Mouse (Mus musculus) thymus, postnatal 10 days (tissue): Measurements from ENCODE around the gene Tlcd1.
"Not testable (repeated sequence)": the region's sequence is repeated elsewhere in the genome, so short reads cannot be mapped to it uniquely, and the experiment has no call there.

Source experiments
- DNase-seq, 2 experiments: peaks; one replicate each; pipeline ENCODE4 v3.0.0; 2021; ENCODE audit warnings: low spot score in 2 of 2

Gene Tlcd1

DNA sequence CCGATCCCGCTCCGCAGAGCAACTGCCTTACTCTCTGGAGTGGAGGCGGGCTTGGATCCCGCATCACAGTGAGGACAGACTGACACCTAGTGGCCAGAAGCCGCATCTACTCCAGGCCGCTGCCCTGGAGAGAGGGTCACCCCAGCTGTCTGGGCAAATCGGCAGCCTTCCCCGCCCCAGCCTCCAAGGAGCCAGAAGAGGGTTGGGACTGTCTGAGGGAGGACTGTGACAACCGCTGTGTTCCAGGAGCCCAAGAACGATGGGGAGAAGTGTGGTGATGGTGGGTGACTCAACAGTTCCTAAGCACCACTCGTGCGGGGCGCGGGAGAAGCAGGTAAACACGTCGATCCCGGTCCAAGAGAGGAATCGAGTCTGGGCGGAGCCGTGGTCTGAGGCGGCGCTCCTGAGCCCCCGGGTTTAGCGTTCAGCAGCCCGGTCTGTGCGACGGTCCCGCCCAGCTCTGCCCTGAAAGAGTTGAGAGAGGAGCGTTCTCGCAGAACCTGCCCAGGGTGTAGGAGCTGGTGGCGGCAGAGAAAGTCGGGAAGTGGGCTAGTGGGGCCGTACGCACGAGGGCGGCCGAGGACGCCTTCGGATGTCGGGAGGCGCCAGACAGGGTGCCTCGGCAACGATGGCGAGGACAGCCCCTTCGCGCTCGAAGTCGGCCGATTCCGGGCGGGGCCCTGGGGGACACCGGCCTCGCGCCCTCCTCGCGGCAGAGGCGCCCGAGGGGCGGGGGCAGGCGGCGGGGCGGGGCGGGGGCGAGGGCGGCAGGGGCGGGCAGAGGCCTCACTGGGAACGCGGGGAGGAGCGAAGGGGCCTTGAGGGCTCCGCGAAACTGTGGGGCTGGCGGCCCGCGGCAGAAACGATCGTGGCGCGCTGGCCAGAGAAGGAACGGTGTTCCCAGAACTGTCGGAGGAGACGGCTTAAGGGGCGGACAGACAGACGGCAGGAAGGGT, 1.7 kb downstream of the Tlcd1 start:
- peak; percentile 87 to 91 for DNase-seq

DNA sequence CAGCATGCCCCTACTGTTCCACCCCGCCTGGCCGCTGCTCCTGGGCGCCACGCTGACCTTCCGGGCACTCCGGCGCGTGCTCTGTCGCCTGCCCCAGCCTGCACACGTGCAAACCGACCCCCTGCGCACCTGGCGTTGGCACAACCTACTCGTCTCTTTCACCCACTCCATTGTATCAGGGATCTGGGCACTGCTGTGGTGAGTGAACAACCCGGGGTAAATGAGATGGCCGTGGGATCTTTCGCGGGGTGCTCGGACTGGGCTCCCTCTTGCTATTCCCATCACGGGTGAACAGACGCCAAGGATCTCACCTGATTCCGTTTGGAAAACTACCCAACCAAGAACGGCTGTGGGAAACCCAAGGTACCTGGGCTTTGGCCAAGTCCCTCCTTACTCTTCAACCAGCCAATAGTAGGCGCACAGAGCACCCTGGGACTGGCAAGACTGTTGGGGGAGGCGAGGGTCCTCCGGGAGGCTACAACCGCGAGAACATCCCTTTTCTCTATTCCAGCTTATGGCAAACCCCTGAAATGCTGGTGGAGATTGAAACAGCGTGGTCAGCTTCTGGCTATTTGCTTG, 2.4 kb downstream of the Tlcd1 start:
- DNase-seq, result peak in 1 of 2 experiments; percentile 39

DNA sequence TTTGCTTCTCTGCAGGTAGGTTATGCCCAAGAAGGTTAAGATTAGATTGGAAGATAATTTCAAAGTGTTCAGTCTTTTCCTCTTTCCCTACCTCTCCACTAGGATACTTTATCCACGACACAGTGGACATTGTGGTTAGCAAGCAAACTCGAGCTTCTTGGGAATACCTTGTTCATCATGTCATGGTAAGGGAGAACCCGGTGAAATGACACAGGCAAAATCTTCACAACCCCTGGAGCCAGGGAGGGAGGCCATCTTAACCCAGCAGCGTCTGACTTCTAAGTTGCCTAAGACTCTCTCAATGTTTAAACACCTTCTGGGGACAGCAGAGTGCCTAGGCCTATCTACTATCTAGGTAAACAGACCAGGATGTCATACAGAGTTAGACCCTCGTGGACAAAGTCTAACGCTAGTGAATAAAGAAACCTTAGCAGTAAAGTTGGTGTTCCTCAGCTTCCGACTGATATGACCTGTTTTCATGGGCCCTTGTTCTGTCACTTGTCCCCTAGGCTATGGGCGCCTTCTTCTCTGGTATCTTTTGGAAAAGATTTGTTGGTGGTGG, 3.0 kb downstream of the Tlcd1 start:
- no peak for DNase-seq

DNA sequence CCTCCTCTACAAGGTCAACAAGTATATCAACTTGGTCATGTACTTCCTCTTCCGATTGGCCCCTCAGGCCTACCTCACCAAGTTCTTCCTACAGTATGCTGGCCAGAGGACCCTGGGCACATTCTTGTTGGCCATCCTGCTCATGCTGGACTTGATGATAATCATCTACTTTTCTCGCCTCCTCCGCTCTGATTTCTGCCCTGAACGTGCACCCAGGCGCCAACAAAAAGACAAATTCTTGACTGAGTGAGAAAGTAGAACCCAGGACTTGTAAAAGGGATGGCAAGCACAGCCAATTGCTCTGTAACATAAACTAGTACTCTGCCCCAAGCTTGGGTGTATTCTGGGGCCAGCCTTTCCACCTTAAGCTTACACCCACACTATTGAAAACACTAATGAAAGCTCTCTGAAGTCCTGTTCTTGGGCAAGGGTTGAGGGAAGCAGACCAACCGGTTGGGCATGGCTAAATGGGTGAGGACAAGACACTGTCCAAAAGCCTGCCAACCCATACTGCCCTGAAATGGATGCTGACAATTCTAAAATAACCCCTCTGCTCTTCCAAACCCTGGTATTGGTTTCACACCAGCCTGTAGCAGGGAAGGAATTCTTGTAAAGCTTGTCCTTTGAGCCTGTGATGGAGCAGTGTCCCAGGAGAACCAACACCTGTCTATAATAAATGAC, 3.7 kb downstream of the Tlcd1 start:
- no peak for DNase-seq

DNA sequence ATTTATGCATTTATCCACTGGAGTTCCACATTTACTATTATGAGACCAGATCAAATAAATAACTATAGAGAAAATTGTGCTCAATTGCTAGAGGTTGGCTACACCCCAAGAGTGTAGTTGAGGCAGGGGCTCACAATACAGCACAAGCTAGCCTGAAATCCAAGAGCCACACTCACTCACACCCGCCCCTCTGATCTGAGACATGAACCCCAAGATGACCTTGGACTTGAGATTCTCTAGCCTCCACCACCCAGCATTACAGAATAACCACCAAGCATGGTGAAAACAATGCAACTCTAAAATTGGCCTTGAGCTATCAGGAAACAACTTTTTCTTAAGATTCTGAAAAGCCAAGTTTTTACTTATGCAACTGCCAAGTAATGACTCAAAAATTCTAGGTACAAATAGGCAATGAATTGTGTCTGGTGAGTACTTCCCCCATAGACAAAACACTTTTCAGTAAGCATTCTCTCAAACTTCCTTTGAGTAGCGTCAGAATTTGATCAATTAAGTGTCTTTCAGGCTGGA, 5.4 kb downstream of the Tlcd1 start:
- DNase-seq, result no peak

DNA sequence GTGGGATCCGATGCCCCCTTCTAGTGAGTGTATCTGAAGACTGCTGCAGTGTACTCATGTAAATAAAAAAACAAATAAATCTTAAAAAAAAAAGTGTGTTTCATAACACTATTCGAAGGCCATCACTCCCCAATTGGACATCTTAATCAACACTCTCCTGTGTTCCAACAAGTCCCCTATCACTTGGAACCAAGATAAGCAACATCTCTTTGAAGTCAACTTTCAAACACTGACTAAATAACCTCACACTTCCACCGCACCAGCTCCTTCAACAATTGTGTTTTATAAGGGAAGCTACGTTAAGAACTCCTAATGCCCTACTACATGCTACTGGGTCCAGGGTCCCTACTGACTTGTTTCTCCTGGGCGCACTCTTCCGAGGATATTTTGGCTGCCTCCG, 5.9 kb downstream of the Tlcd1 start:
- no peak for DNase-seq

DNA sequence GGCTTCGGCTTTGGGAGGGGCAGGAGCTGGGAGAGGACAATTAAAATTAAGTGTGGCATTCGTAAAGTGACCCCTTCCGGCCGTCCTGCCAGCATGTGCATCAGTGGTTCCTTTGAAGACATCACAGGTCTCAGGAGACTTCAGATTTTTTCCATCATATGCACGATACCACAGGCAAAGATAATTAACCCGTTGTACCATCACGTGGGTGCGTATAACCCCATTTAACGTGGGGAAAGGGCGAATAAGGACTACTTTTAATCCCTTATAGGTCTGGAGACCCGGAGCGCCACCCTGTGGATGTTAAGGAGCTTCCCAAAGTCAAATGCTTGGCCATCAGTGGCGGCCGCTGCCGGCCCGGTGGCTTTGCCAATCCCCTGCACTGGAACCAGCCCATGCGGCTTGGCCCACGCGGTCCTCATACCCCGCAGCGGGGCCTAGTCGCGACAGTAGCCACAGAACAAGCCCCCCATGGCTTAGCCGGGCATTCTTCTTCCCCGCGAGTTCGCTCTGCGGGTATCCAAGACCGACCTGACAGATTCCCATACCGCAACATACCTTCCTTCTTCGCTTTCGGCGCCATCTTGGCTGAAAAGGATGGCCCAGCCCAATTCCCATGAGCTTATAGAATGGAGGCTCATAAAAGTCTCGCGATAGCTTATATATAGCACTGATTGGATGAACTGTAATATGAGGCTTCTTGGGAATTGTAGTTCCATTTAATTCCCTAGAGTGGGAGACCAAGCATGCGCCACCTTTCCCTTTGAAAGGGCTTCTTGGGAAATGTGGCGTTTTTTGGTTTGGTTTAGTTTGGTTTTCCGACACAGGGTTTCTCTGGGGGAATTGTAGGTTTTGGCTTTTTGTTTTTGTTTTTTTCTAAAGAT, 6.7 kb downstream of the Tlcd1 start, which contains the start of gene Rpl23a:
Gene Rpl23a, minus strand, starts transcription at position 624 of the 884 bp plus-strand sequence.
- peak; percentile 68 to 69 for DNase-seq

DNA sequence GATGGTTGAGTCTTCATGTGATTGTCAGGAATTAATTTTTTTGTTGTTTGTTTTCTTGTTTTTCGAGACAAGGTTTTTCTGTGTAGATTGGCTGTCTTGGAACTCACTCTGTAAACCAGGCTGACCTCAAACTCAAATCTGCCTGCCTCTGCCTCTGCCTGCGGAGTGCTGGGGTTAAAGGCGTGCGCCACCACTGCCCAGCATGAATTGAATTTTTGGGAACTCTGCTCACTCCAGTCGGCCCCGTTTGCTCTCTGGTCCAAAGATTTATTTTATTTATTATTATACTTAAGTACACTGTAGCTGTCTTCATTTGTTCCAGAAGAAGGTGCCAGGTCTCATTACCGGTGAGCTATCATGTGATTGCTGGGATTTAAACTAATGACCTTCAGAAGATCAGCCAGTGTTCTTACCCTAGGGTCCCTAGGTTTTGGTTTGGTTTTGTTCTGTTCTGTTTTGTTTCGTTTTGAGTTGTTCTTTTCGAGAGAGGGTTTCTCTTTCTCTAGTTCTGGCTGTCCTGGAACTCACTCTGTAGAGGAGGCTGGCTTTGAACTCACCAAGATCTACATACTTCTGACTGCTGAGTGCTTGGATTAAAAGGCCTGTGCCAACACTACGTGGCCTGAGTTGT, 7.5 kb downstream of the Tlcd1 start:
- no peak for DNase-seq

DNA sequence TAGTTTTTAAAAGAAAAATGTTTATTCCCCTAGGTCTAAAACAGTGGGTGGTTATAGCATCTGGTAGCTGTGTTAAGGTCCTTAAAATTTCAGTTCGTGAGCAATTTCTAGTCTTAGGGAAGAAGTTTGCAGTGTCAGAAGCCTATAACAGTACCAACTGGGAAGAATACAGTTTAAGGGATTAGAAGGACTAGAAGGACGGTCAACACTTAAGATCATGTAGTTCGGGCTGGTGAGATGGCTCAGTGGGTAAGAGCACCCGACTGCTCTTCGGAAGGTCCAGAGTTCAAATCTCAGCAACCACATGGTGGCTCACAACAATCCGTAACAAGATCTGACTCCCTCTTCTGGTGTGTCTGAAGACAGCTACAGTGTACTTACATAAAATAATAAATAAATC, 8.2 kb downstream of the Tlcd1 start:
- not testable (repeated sequence) for DNase-seq

DNA sequence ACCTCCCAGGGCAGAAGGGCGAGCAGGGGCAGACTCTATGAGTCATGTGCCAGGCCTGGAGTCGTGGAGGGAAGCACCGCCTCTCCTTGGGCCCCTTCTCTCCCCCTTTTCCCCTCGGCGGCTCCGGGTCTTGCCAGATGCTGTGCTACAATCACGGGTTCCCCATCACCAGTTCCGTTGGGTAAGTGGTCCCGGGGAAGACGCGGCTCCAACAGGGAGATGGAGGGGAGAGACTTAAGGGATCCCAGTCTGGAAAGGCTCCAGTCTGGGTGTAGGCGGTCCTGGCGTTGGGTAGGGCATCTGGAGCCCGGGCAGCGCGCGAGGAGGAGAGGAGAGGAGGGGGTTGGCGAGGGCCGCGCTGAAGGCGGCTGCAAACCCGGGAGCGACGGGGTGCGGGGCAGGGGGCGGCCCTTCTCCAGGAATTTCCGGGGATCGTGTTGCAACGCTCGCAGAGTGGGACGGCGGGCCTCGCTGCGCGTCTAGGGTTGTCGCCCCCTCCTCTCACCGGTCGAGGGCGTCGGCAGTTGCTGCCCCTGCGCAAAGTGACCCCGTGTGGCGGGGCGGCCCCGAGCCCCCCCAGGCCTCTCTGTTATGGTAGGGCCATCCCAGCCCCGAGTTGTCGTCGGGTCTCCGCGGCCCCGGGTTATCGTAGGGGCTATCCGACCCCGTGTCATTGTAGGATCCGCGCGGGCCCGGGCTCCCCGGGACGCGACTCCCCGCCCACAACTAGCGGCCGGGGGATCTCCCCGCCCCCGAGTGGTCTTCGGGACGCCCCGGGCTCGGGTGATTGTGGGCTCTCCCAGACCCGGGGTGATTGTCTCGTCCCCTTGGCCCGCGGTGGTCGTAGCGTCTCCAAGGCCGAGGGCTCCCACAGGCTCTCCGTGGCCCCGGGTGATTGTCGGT, 12.1 kb downstream of the Tlcd1 start, which contains the start of gene Rab34:
Gene Rab34, plus strand, starts transcription at position 100 of the 903 bp plus-strand sequence.
- no peak for DNase-seq

DNA sequence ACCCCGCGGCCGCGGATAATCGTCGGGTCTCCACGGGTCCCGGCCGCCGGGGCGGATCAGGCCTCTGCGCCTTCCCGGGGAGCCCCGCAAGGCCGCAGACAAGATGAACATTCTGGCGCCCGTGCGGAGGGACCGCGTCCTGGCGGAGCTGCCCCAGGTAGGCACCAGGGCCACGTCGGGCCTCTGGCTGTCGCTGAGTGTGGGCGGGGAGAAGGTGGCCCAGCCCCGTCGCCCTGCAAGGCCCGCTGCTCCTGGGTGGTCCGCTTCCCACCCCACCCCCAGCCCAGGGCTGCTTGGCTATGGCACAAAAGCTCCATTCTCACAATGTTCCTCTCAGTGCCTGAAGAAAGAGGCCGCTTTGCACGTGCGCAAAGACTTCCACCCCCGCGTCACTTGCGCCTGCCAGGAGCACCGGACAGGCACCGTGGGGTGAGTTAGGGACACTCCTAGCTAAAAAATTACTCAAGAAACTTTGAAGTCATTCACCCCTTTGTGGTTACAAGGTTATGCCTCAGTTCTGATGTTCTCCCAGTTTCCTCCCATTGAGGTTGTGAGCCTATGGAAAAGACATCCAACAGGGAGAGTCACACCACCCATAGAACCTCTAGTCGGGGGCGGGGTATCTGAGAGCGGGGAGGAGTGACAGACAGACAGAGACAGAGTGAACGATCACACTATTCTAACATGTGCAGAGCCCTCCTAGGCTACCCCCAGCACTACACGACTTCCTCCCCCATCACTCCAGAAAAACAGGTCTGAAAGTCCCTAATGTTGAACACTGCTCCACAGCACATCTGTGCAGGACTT, 12.9 kb downstream of the Tlcd1 start:
- no peak for DNase-seq

DNA sequence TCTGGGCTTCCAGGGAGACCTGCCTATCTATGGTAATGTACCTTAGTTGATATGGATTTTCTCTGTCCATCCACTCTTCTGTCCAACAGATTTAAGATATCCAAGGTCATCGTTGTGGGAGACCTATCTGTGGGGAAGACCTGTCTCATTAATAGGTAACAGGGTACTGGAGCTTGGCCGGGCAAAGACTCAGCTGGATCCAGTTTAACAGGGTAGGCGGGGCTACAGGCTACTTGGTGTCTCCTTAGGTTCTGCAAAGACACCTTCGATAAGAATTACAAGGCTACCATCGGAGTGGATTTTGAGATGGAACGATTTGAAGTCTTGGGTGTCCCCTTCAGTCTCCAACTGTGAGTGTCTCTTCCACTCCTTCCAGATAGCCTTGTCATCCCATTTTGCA, 13.5 kb downstream of the Tlcd1 start:
- DNase-seq, result no peak

DNA sequence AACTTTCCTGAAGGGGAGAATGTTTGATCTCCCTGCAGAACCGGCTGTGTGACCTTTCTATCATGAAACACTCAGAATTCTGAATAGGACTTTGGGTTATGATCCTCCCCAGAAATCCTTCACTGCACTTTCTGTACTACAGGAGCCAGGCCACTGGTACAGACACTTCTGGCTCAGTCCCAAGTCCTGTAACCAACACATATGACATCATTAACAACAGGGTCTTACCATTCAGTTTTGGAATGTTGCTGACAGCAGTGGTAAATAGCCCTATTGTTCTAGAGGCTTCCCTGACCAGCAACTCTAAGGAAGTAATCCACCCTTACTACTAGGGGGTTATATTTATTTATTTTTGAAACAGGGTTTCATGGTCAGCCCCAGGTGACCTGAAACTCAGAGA, 16.6 kb downstream of the Tlcd1 start, which contains the start of gene Proca1:
Gene Proca1, plus strand, starts transcription at position 280 of the 400 bp plus-strand sequence.
- no peak for DNase-seq

DNA sequence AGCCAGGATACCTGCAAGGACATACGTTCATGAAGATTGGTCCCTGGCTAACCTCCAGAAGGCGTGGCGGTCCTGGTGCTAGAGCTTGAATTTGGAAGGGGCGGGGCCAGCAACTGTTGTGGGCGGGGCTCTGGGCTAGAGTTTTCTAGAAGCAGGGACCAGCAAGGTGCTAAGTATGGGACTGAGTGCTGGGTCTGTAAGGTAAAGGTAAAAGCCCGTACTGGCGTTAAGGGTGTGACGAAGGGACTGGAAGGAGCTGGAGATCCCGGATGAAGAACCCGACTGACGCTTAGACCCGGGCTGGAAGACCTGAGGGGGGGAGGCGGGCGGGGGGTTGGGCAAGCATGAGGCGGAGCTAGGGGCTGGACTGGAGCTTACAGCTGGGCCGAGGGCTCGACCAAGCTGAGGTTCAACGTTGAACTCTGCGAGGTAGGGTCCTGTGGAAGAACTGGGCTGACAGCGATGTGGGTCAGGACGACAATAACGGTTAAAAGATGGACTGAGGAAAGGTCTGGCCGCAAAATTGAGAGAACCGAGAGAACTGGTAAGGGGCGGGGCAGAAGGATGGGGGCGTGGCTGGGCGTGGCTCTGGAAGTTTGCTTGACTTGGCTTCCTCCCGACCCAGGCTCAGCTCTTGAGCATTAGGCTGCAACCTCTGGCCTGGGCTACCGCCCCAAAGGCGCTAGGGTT, 18.0 kb downstream of the Tlcd1 start:
- peak in 1 of 2 experiments; percentile 41 for DNase-seq

DNA sequence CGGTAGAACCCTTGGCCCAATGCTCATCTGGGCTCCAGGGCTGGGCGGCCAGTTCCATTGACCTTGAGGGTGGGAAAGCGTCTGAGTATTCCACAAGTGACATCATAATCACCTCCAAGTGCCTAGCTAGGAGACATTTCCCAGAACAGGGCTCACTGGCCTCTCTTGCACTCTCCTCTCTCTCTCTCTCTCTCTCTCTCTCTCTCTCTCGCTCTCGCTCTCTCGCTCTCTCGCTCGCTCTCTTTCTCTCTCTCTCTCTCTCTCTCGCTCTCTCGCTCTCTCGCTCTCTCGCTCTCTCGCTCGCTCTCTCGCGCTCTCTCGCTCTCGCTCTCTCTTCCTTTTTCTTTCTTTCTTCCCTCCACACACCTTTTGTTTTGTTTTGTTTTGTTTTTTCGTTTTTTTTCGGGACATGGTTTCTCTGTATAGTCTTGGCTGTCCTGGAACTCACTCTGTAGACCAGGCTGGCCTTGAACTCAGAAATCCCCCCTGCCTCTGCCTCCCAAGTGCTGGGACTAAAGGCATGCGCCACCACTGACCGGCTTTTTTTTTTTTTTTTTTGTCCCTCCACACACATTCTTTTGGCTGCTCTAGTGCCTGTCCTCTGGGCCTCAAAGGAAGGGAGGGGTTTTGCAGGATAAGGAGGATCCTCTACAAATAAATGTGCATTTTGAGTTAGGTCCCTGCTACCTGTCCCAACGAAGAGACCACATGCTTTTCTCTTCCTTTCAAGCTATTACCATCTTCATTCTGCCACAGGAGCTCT, 18.8 kb downstream of the Tlcd1 start:
- DNase-seq, result no peak

DNA sequence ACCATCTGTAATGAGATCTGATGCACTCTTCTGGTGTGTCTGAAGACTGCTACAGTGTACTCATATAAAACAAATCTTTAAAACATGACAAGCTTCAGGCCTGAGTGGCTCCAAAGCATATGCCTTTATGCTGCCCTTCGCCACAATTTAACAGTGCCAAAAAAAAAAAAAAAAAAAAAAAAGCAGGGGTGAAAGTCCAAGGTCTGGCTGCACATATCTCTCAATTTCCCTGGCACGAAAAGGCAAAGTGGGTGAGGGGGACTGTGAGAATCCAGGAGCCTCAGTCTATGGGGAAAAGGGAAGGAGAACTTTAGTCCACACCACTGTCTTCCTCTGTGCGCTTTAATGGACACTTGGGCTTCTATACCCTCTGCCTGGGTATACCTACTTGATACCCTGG, 25.9 kb downstream of the Tlcd1 start:
- DNase-seq, result no peak

DNA sequence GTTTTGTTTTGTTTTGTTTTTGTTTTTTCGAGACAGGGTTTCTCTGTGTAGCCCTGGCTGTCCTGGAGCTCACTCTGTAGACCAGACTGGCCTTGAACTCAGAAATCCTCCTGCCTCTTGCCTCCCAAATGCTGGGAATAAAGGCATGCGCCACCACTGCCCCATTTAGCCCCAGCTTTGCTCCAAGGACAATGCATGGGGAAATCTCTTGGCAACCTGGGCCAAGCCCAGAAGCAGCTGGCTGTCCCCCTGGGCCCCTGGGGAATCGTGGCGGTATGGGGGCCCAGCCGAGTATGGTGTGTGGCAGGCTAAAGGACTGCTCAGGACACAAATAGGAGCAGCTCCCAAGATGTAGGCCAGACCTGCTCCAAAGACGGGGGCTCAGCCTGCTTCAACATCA, 27.8 kb downstream of the Tlcd1 start:
- DNase-seq, result no peak
